Mouse (Mus musculus) bone marrow, adult 2 months (tissue): ENCODE data around the gene Aff1. TPM values are rescaled to one million over a fixed set of nuclear protein-coding genes. Genes with fewer than 3 reads are reported as not detected.

Experiments
- H3K27ac ChIP-seq: fragments of 200-500 bp; 2 replicates; pipeline ENCODE4 v1.5.1; 2012; ENCODE audit warnings: low read depth, mild to moderate bottlenecking, control low read depth, inconsistent platforms, low read length; ENCODE audit not compliant: control insufficient read depth, poor library complexity, insufficient read depth
- H3K4me1 ChIP-seq: fragments of 200-500 bp; 2 replicates; pipeline ENCODE4 v1.6.1; 2011; ENCODE audit warnings: low read length; ENCODE audit not compliant: control insufficient read depth, insufficient read depth
- H3K4me3 ChIP-seq: fragments of 200-500 bp; replicated peaks from 2 replicates; pipeline ENCODE3; 2011; ENCODE audit warnings: mild to moderate bottlenecking, low read depth, low read length, control low read depth; ENCODE audit not compliant: control insufficient read depth
- CTCF ChIP-seq: fragments of 200-500 bp; IDR thresholded peaks from 2 replicates; pipeline ENCODE4 v1.5.1; 2011; ENCODE audit warnings: low read length, control low read depth; ENCODE audit not compliant: control insufficient read depth, insufficient read depth
- POLR2A ChIP-seq: fragments of 200-500 bp; IDR thresholded peaks from 2 replicates; pipeline ENCODE4 v1.6.1; 2011; ENCODE audit warnings: low read depth, mild to moderate bottlenecking, control low read depth, low read length, borderline replicate concordance; ENCODE audit not compliant: control insufficient read depth
- WGBS: fragments of 180-500 bp; shearing (Covaris S2); methylation state at CpG from one replicate; pipeline ENCODE4 v1.1.7; 2018; 5-methylcytosine and 5-hydroxymethylcytosine counted together
- polyA plus RNA-seq: library from polyadenylated mRNA; stranded (reverse); fragments of >200 nt; gene quantifications from 2 replicates; pipeline ENCODE4 v1.2.4, GENCODE M21; 2011; ENCODE audit warnings: low replicate concordance; ENCODE audit not compliant: missing spikeins, insufficient read depth, insufficient read length

Gene Aff1
- polyA plus RNA-seq, 1 experiment = 41.4 TPM

DNA sequence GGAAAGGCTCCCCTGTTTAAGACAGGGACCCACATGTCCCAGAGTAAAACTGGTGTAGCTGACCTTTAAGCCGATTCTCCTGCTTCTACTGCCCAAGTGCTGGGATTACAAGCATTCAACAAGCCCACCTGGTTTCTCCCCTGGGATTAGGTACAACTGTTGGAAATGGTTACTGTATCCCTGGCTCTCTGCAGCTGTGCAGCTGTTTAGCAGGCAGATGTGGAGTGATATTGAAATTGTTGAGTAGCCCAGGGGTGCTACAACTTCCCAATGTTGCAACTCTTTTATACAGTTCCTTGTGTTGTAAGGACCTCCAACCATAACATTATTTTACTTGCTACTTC is 48.7 kb downstream of the Aff1 start:
- peaks cover 20% of the 10 kb centered on the region for H3K4me1 ChIP-seq
- 69% methylated on average over 1 of the region's 1 CpGs for WGBS
- H3K4me3 ChIP-seq = no peak overlapping the region
- no peak overlapping the region for H3K27ac ChIP-seq
- TF ChIP-seq CTCF (no peak), POLR2A (no peak)

DNA sequence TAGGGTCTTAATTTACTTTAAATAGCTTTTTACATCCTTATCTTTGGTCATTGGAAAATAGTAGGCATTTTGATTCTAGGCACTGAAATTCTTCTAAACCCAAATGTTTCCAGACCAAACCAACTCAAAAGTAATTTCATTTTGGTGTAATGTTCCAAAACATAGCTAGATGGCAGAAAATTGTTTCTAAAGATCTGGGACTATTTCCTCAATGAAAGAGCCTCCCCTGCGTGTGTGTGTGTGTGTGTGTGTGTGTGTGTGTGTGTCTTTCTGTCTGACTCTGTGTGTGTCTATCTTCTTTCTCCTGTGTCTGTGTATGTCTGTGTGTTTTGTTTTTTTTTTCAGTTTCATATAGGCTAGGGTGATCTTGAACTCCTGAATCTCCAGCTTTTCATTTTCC is 49.3 kb downstream of the Aff1 start:
- no peak for TF ChIP-seq CTCF
- TF ChIP-seq POLR2A = no peak
- WGBS = 3% methylated on average over 1 of the region's 1 CpGs
- peaks cover 21% of the 10 kb centered on the region for H3K4me1 ChIP-seq
- H3K4me3 ChIP-seq = no peak overlapping the region
- no peak overlapping the region; the same call in 1 of the 2 replicates for H3K27ac ChIP-seq

DNA sequence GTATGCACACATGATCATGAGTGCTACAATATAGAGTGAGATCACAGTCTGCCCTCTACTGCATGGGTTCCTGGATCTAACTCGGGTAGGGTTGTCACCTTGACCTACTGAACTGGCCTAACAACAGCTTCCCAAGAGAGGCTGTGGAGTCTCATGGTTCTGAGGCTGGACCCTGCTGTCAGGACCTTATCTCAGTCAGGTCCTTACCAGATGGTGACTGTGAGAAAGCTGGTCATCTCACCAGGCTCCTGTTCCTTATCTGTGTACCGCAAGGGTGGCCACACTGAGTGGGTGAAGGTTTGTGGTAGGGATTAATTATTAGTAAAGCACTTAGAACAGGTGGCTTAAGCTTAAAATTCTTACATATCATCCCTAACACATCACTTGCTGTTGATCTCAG is 49.8 kb downstream of the Aff1 start:
- Histone ChIP-seq H3K4me3 (no peak overlapping the region), H3K4me1 (peaks cover 21% of the 10 kb centered on the region), H3K27ac (peak overlapping the region; percentile 62)
- 60% methylated on average over 2 of the region's 2 CpGs for WGBS
- TF ChIP-seq POLR2A (no peak), CTCF (no peak)

DNA sequence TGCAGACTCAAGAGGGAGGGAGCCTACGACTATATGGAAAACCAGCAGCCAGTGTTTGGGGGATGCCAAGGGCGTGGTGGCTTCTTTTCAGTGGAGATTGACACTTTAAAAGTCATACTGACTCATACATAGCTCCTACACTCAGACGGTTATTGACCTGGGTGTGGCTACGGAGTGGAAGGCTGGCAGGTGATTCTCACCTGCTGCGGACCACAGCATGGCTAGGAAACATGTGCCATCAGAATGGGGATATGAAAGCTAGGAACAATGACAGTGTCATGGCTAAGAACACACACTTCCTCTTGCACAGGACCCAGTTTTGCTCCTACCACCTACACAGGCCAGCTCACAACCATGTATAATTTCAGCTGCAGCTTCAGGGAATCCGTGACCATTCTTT is 52.4 kb downstream of the Aff1 start:
- no peak overlapping the region for H3K4me3 ChIP-seq
- H3K27ac ChIP-seq = peak overlapping the region; percentile 37; the same call in 1 of the 2 replicates
- WGBS = 59% methylated on average over 6 of the region's 6 CpGs
- TF ChIP-seq POLR2A (no peak), CTCF (peak; percentile 10; the same call in 1 of the 2 replicates)
- H3K4me1 ChIP-seq = peaks cover 24% of the 10 kb centered on the region

DNA sequence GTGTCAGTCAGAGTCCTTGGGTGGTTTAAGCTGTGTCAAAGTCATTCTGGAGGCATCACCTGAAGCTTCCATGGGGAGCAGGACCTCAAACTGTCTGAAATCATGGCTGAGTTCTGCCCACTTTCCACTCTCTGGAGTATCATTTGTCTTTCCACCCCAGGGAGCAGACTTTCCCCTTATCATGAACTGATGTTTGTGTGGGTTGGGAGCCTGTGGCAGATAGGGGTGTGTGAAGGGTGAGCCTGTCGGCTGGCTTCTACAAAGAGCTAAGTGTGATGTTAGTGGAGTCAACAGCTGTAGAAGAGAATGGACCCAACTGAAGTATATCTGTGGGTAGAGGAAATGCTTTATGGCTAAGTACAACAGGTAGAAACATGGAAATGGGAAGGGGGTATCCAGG is 53.5 kb downstream of the Aff1 start:
- TF ChIP-seq POLR2A (no peak), CTCF (no peak)
- Histone ChIP-seq H3K27ac (peak overlapping the region; percentile 2), H3K4me3 (no peak overlapping the region), H3K4me1 (peaks cover 24% of the 10 kb centered on the region)
- WGBS = 66% methylated on average over 1 of the region's 1 CpGs

DNA sequence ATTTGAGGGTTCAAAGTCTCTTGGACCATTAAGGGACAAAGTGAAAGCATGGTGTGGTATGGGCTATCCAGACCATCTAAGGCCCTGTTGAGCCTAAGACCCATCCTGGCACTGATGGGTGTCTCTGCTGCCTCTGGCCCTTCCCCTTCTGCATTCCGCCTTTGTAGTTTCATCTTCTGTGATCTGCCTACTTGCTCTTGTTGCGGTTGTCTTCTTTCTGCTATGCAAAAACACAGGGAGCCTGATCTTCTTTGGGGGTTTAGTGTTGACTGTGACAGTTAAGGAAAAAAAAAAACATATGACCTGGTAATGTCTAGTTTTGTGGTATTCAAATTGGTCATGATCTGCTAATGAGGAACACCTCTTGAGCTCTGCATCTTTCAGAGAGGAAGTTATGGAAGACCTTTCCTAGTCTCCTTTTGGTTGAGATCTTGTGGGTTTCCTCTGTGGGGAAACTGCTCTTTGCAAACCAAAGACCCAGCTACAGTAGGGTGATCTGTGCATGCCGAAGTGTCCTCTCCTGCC is 54.4 kb downstream of the Aff1 start:
- 23% methylated on average over 3 of the region's 3 CpGs for WGBS
- no peak for TF ChIP-seq CTCF
- peaks cover 22% of the 10 kb centered on the region for H3K4me1 ChIP-seq
- peak overlapping the region; percentile 80 for H3K27ac ChIP-seq
- no peak overlapping the region for H3K4me3 ChIP-seq

DNA sequence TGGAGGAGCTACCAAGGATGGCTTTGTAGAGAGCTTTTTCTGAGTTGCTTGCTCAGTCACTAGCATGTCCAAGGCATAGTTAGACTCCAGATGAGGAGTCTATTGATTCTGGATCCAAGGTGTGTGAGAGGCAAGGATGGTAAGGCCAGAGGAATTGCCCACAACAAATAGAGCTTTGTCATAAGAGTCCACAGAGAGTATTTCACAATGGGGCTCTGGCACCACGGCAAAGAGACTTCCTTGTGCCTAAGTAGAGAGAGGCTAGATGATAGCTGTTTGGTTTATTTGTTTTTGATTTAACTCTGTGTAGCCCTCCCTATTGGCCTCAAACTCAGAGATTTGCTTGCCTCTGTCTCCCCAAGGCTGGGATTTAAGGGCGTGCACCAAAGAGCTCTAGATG is 54.9 kb downstream of the Aff1 start:
- Histone ChIP-seq H3K4me3 (no peak overlapping the region), H3K27ac (peak overlapping the region; percentile 80), H3K4me1 (peaks cover 20% of the 10 kb centered on the region)
- TF ChIP-seq CTCF (no peak), POLR2A (no peak)
- WGBS = 44% methylated on average over 2 of the region's 2 CpGs

DNA sequence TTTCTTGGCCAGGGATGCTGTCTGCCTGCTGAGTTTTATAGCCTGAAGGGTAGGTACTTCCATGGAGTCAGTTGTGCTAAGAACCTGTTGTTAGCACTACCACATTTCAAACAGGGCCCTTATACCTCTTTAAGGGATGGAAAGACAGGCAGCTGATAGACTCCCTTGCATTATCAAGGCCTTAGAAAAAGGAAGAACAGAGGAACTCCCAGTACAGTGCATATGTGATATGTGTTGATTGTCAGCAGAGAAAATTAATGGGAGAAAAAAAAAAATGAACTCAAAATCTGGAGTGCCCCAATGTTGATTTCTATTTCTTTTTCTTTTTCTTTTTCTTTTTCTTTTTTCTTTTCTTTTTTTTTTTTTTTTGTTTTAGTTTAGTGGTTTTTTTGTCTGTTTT is 56.2 kb downstream of the Aff1 start:
- peaks cover 17% of the 10 kb centered on the region for H3K4me1 ChIP-seq
- no peak overlapping the region for H3K4me3 ChIP-seq
- H3K27ac ChIP-seq = no peak overlapping the region
- no peak for TF ChIP-seq POLR2A
- TF ChIP-seq CTCF = no peak
